Mouse (Mus musculus) myocyte (in vitro differentiated cells): ENCODE measurements at regions not wholly inside any gene's neighbourhood (a gene's known extent, or its start where the extent isn't known, plus 50 kb on each side); places are given as distances from the start of the nearest gene placed in this dataset.

Source experiments
- H3K27me3 ChIP-seq: one replicate; pipeline ENCODE4 v1.6.1; 2011; ENCODE audit not compliant: control insufficient read depth, insufficient read depth, insufficient read length
- H3K36me3 ChIP-seq: one replicate; pipeline ENCODE4 v1.6.1; 2011; ENCODE audit not compliant: control insufficient read depth, insufficient read depth
- H3K4me2 ChIP-seq: one replicate; pipeline ENCODE4 v1.6.1; 2011; ENCODE audit warnings: low read depth, control low read depth
- H3K4me3 ChIP-seq: one replicate; pipeline ENCODE4 v1.5.1; 2011; ENCODE audit warnings: mild to moderate bottlenecking, control low read depth, moderate library complexity
- H3K79me2 ChIP-seq: one replicate; pipeline ENCODE4 v1.6.1; 2011; ENCODE audit not compliant: control insufficient read depth, insufficient read depth
- H3ac ChIP-seq: one replicate; pipeline ENCODE4 v1.6.1; 2011; ENCODE audit not compliant: control insufficient read depth, insufficient read length
- CEBPB ChIP-seq: IDR thresholded peaks from 2 replicates; pipeline ENCODE4 v1.6.1; 2011; ENCODE audit warnings: mild to moderate bottlenecking, moderate library complexity; ENCODE audit not compliant: poor library complexity, insufficient read depth, severe bottlenecking
- E2F4 ChIP-seq: IDR thresholded peaks from one replicate; pipeline ENCODE4 v1.6.1; 2011; ENCODE audit warnings: mild to moderate bottlenecking, control low read depth, moderate library complexity; ENCODE audit not compliant: insufficient read depth
- MAX ChIP-seq: IDR thresholded peaks from one replicate; pipeline ENCODE4 v1.6.1; 2011; ENCODE audit warnings: low read depth, mild to moderate bottlenecking, control low read depth
- MYOD1 ChIP-seq, 3 experiments: IDR thresholded peaks; one replicate each; pipeline ENCODE4 v1.6.1; 2011; ENCODE audit warnings: control low read depth in 2 of 3, low read depth in 2 of 3, mild to moderate bottlenecking in 2 of 3, moderate library complexity in 1 of 3; ENCODE audit not compliant: insufficient read length in 2 of 3, control insufficient read depth in 1 of 3
- MYOG ChIP-seq, 3 experiments: IDR thresholded peaks; one replicate each; pipeline ENCODE4 v1.6.1; 2011; ENCODE audit warnings: control low read depth in 2 of 3, low read depth in 2 of 3, mild to moderate bottlenecking in 2 of 3; ENCODE audit not compliant: insufficient read length in 2 of 3, control insufficient read depth in 1 of 3, insufficient read depth in 1 of 3
- POLR2A ChIP-seq: IDR thresholded peaks from one replicate; pipeline ENCODE4 v1.6.1; 2011; ENCODE audit warnings: low read depth, mild to moderate bottlenecking, control low read depth, moderate library complexity; ENCODE audit not compliant: insufficient read length
- POLR2AphosphoS2 ChIP-seq: IDR thresholded peaks from one replicate; pipeline ENCODE4 v1.6.1; 2011; ENCODE audit warnings: low read depth, control low read depth; ENCODE audit not compliant: insufficient read length
- REST ChIP-seq: IDR thresholded peaks from one replicate; pipeline ENCODE4 v1.6.1; 2011; ENCODE audit warnings: mild to moderate bottlenecking, control low read depth, moderate library complexity; ENCODE audit not compliant: insufficient read depth, insufficient read length
- SRF ChIP-seq: IDR thresholded peaks from one replicate; pipeline ENCODE4 v1.6.1; 2011; ENCODE audit warnings: low read depth; ENCODE audit not compliant: control insufficient read depth, insufficient read length
- TCF12 ChIP-seq: IDR thresholded peaks from one replicate; pipeline ENCODE4 v1.6.1; 2011; ENCODE audit warnings: mild to moderate bottlenecking, control low read depth; ENCODE audit not compliant: poor library complexity, insufficient read depth, severe bottlenecking
- TCF3 ChIP-seq: IDR thresholded peaks from one replicate; pipeline ENCODE4 v1.6.1; 2011; ENCODE audit warnings: low read depth, control low read depth; ENCODE audit not compliant: insufficient read length
- USF1 ChIP-seq: IDR thresholded peaks from one replicate; pipeline ENCODE4 v1.6.1; 2011; ENCODE audit warnings: low read depth, mild to moderate bottlenecking, control low read depth, moderate library complexity

DNA sequence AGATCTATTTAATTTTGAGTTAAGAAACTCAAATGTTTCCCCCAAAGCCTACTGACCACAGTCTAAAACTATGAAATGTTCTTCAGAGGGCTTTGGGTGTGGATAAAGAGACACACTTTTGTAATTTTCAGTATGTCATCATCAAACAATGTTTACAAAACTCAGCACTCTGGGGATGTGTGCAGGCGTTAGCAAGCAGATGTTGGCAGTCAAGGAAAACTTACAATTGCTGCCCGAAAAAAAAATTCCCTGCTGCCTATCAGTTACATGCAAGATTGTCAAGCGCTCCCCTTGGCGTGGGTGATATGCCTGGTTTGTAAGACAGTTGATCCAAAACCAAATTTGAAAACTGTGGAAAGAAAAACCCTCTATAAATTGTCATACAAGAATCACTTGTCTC lies 154.6 kb upstream of the Fn1 start:
- Histone ChIP-seq H3K4me2 (peak overlapping the region; percentile 60), H3K79me2 (no peaks in the 10 kb centered on the region), H3K27me3 (no peaks in the 10 kb centered on the region), H3ac (no peak overlapping the region), H3K36me3 (no peaks in the 10 kb centered on the region), H3K4me3 (no peak overlapping the region)
- TF ChIP-seq MAX: no peak
- TF ChIP-seq CEBPB: peak; percentile 61; the same call in 1 of the 2 replicates

DNA sequence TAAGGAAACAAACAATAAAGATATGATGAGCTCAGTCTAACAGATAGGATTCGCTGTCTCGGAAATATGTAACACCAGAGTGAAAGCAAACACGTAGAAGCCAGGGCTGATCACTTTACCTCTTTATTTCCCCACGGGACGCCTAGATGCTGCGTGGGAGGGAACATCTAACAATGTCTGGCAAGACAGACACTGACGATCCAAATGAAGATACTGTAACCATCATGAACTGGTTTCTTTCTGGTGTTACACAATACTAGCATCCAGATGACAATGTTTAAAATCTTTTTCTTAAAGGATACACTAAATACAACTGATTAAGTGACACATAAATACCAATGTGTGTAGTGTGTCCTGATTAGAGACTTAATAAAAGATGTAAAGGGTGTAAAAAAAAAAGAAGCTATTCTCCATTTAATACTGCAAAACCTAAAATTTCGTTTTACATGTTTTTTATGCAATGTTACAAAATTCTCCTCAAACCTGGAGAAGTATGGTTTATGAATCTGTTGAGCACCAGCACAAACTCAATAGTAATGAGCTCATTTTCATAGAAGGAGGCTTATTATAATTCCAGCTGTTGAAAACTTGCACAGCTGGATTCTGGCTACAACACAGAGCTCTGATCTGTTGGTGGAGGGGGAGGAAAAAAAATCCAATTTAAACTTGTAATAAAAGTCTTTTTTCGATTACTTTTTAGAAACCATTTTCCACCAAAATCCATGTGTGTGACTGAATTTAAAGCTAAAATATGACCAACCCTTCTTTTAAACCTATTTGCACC lies 148.5 kb upstream of the Fn1 start:
- H3K79me2 ChIP-seq: no peaks in the 10 kb centered on the region
- no peak for TF ChIP-seq E2F4
- no peak for TF ChIP-seq USF1
- TF ChIP-seq TCF12: no peak
- no peak for TF ChIP-seq SRF
- TF ChIP-seq CEBPB: peak; percentile 75
- TF ChIP-seq POLR2AphosphoS2: no peak

GRCm38 (mm10) chr1:71800581-71800980 lies 147.6 kb upstream of the Fn1 start:
- no peak overlapping the region for H3ac ChIP-seq
- no peaks in the 10 kb centered on the region for H3K27me3 ChIP-seq
- TF ChIP-seq CEBPB (no peak), MYOG (IDR thresholded peaks at IDR 0.05; ENCODE audit: control insufficient read depth in 1 of 3, insufficient read depth in 1 of 3, insufficient read length in 2 of 3, low read depth in 2 of 3) (no peak), TCF12 (no peak), TCF3 (no peak)
- no peaks in the 10 kb centered on the region for H3K36me3 ChIP-seq
- peak overlapping the region; percentile 72 for H3K4me2 ChIP-seq
- no peak overlapping the region for H3K4me3 ChIP-seq
- H3K79me2 ChIP-seq: no peaks in the 10 kb centered on the region

More for the DNA sequence above, 148.5 kb upstream of the Fn1 start:
- Histone ChIP-seq H3K4me2 (peak overlapping the region; percentile 72), H3ac (no peak overlapping the region), H3K36me3 (no peaks in the 10 kb centered on the region), H3K27me3 (no peaks in the 10 kb centered on the region), H3K4me3 (no peak overlapping the region)

- H3K36me3 ChIP-seq: no peaks in the 10 kb centered on the region
- no peaks in the 10 kb centered on the region for H3K27me3 ChIP-seq
- TF ChIP-seq MAX (no peak), CEBPB (no peak), TCF3 (no peak), REST (no peak)
- H3K4me2 ChIP-seq: no peak overlapping the region
- H3K79me2 ChIP-seq: no peaks in the 10 kb centered on the region
- H3K4me3 ChIP-seq: no peak overlapping the region
- no peak overlapping the region for H3ac ChIP-seq
These were observed 145.6 kb upstream of the Fn1 start for GRCm38 (mm10) chr1:71798636-71799035.

GRCm38 (mm10) chr1:71788408-71788807 lies 135.4 kb upstream of the Fn1 start:
- Histone ChIP-seq H3ac (no peak overlapping the region), H3K4me3 (no peak overlapping the region), H3K36me3 (no peaks in the 10 kb centered on the region), H3K4me2 (no peak overlapping the region), H3K27me3 (no peaks in the 10 kb centered on the region), H3K79me2 (no peaks in the 10 kb centered on the region)
- TF ChIP-seq REST (no peak), MYOD1 (IDR thresholded peaks at IDR 0.05; ENCODE audit: control insufficient read depth in 1 of 3, insufficient read length in 2 of 3, low read depth in 2 of 3) (no peak), POLR2A (no peak), SRF (no peak), MAX (no peak), USF1 (no peak), E2F4 (no peak), CEBPB (no peak), TCF12 (no peak), TCF3 (no peak), MYOG (IDR thresholded peaks at IDR 0.05; ENCODE audit: control insufficient read depth in 1 of 3, insufficient read depth in 1 of 3, insufficient read length in 2 of 3, low read depth in 2 of 3) (no peak), POLR2AphosphoS2 (no peak)

GRCm38 (mm10) chr1:71784880-71785279 lies 131.9 kb upstream of the Fn1 start:
- no peak for TF ChIP-seq POLR2AphosphoS2
- TF ChIP-seq POLR2A: no peak
- no peak for TF ChIP-seq E2F4
- no peak for TF ChIP-seq MYOD1 (IDR thresholded peaks at IDR 0.05; ENCODE audit: control insufficient read depth in 1 of 3, insufficient read length in 2 of 3, low read depth in 2 of 3)
- TF ChIP-seq TCF3: no peak
- no peak for TF ChIP-seq MYOG (IDR thresholded peaks at IDR 0.05; ENCODE audit: control insufficient read depth in 1 of 3, insufficient read depth in 1 of 3, insufficient read length in 2 of 3, low read depth in 2 of 3)
- TF ChIP-seq TCF12: no peak
- no peak for TF ChIP-seq CEBPB
- no peak for TF ChIP-seq USF1
- TF ChIP-seq MAX: no peak
- TF ChIP-seq REST: no peak
- no peak for TF ChIP-seq SRF
- Histone ChIP-seq H3ac (no peak overlapping the region), H3K4me2 (no peak overlapping the region)

More at GRCm38 (mm10) chr1:71784880-71785279, 131.9 kb upstream of the Fn1 start:
- H3K36me3 ChIP-seq: no peaks in the 10 kb centered on the region
- H3K4me3 ChIP-seq: no peak overlapping the region
- H3K27me3 ChIP-seq: no peaks in the 10 kb centered on the region
- no peaks in the 10 kb centered on the region for H3K79me2 ChIP-seq
